Mouse (Mus musculus): ENCODE results near the gene Gpr157. TPM values are rescaled to one million over a fixed set of nuclear protein-coding genes. Genes with fewer than 3 reads are reported as not detected.
A peak's percentile ranks its signal among the peaks of the same experiment; 100 is the strongest.

Gene Gpr157
- polyA plus RNA-seq, 1 experiment from 2014 or later: 1.5 TPM

GRCm38 (mm10) chr4:150092583-150092902 lies 5.4 kb downstream of the Gpr157 start:
- DNase-seq (peak; percentile 40), ATAC-seq (ENCODE audit: insufficient read depth) (no peak)
- H3K27me3 ChIP-seq (ENCODE audit: insufficient read depth, low read length): peaks cover 5% of the 10 kb centered on the region; the same call in 1 of the 2 replicates
- no peaks in the 10 kb centered on the region for H3K9me3 ChIP-seq (ENCODE audit: low read depth, low read length)
- H3K4me3 ChIP-seq (ENCODE audit: low read depth, low read length): no peak overlapping the region
- H3K9ac ChIP-seq: no peak overlapping the region
- peaks cover 15% of the 10 kb centered on the region for H3K4me1 ChIP-seq (ENCODE audit: insufficient read depth)
- 49% methylated on average over 3 of the region's 3 CpGs for WGBS
- H3K27ac ChIP-seq (ENCODE audit: low read depth): no peak overlapping the region
- H3K4me2 ChIP-seq: no peak overlapping the region
- no peaks in the 10 kb centered on the region for H3K36me3 ChIP-seq (ENCODE audit: insufficient read depth)
- no peak; the same call in 1 of the 2 replicates for TF ChIP-seq CTCF (IDR thresholded peaks at IDR 0.05; ENCODE audit: low read depth)

- H3K27ac ChIP-seq (ENCODE audit: low read depth): peak overlapping the region; percentile 19; the same call in 1 of the 2 replicates
- H3K9ac ChIP-seq: no peak overlapping the region
- ATAC-seq (ENCODE audit: insufficient read depth): no peak; the same call in 1 of the 2 replicates
- DNase-seq: peak; percentile 37
- no peaks in the 10 kb centered on the region for H3K36me3 ChIP-seq (ENCODE audit: insufficient read depth)
- H3K27me3 ChIP-seq (ENCODE audit: insufficient read depth, low read length): no peaks in the 10 kb centered on the region; the same call in 1 of the 2 replicates
- H3K4me3 ChIP-seq (ENCODE audit: low read depth, low read length): no peak overlapping the region
- TF ChIP-seq CTCF (IDR thresholded peaks at IDR 0.05; ENCODE audit: low read depth): no peak
- 0 out of 2 replicates have a peak overlapping the region, but pooled peaks have one; percentile 21 for H3K4me2 ChIP-seq
- 35% methylated on average over 12 of the region's 12 CpGs for WGBS
- H3K9me3 ChIP-seq (ENCODE audit: low read depth, low read length): no peaks in the 10 kb centered on the region
- peaks cover 15% of the 10 kb centered on the region for H3K4me1 ChIP-seq (ENCODE audit: insufficient read depth)
These were observed 6.6 kb downstream of the Gpr157 start for GRCm38 (mm10) chr4:150093560-150094462.

DNA sequence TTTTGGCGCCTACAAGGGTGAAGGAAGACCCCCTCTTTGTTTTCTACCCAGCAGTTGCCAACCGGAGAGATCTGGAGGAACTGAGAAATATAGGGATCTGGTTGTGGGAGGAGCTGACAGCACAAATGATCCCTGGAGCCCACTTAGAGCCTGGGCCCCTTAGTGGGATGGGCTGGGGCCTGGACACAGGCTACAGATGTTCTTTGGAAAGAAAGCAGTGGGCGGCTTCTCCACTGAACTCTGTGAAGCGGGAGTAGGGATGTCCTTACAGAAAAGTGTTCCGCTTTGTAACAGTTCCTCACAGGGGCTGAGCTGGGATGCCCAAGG lies 7.3 kb downstream of the Gpr157 start:
- H3K4me3 ChIP-seq (ENCODE audit: low read depth, low read length): no peak overlapping the region
- no peak for TF ChIP-seq CTCF (IDR thresholded peaks at IDR 0.05; ENCODE audit: low read depth)
- H3K4me2 ChIP-seq: 0 out of 2 replicates have a peak overlapping the region, but pooled peaks have one; percentile 21
- DNase-seq (peak; percentile 46), ATAC-seq (ENCODE audit: insufficient read depth) (peak; percentile 26; the same call in 1 of the 2 replicates)
- no peaks in the 10 kb centered on the region for H3K9me3 ChIP-seq (ENCODE audit: low read depth, low read length)
- H3K27ac ChIP-seq (ENCODE audit: low read depth): peak overlapping the region; percentile 19; the same call in 1 of the 2 replicates
- no peaks in the 10 kb centered on the region for H3K36me3 ChIP-seq (ENCODE audit: insufficient read depth)
- H3K4me1 ChIP-seq (ENCODE audit: insufficient read depth): peaks cover 15% of the 10 kb centered on the region
- 39% methylated on average over 5 of the region's 5 CpGs for WGBS
- no peak overlapping the region for H3K9ac ChIP-seq
- H3K27me3 ChIP-seq (ENCODE audit: insufficient read depth, low read length): no peaks in the 10 kb centered on the region; the same call in 1 of the 2 replicates

- DNase-seq (no peak), ATAC-seq (ENCODE audit: insufficient read depth) (no peak)
- Histone ChIP-seq H3K27ac (ENCODE audit: low read depth) (no peak overlapping the region), H3K4me3 (ENCODE audit: low read depth, low read length) (no peak overlapping the region), H3K27me3 (ENCODE audit: insufficient read depth, low read length) (no peaks in the 10 kb centered on the region; the same call in 1 of the 2 replicates), H3K9me3 (ENCODE audit: low read depth, low read length) (no peaks in the 10 kb centered on the region), H3K4me2 (no peak overlapping the region), H3K9ac (no peak overlapping the region), H3K4me1 (ENCODE audit: insufficient read depth) (peaks cover 15% of the 10 kb centered on the region), H3K36me3 (ENCODE audit: insufficient read depth) (no peaks in the 10 kb centered on the region; the same call in 1 of the 2 replicates)
- 65% methylated on average over 7 of the region's 7 CpGs for WGBS
- no peak for TF ChIP-seq CTCF (IDR thresholded peaks at IDR 0.05; ENCODE audit: low read depth)
These were observed 9.1 kb downstream of the Gpr157 start for GRCm38 (mm10) chr4:150096309-150096708.

- 56% methylated on average over 4 of the region's 4 CpGs for WGBS
- DNase-seq (no peak), ATAC-seq (ENCODE audit: insufficient read depth) (no peak)
- Histone ChIP-seq H3K36me3 (ENCODE audit: insufficient read depth) (peaks cover 9% of the 10 kb centered on the region; the same call in 1 of the 2 replicates), H3K27me3 (ENCODE audit: insufficient read depth, low read length) (no peaks in the 10 kb centered on the region), H3K4me3 (ENCODE audit: low read depth, low read length) (no peak overlapping the region), H3K9ac (no peak overlapping the region), H3K4me2 (no peak overlapping the region), H3K9me3 (ENCODE audit: low read depth, low read length) (no peaks in the 10 kb centered on the region), H3K4me1 (ENCODE audit: insufficient read depth) (peaks cover 15% of the 10 kb centered on the region), H3K27ac (ENCODE audit: low read depth) (no peak overlapping the region)
- 0 out of 2 replicates have a peak, but pooled peaks have one; percentile 1 for TF ChIP-seq CTCF (IDR thresholded peaks at IDR 0.05; ENCODE audit: low read depth)
These were observed 10.7 kb downstream of the Gpr157 start for GRCm38 (mm10) chr4:150097847-150098246.

DNA sequence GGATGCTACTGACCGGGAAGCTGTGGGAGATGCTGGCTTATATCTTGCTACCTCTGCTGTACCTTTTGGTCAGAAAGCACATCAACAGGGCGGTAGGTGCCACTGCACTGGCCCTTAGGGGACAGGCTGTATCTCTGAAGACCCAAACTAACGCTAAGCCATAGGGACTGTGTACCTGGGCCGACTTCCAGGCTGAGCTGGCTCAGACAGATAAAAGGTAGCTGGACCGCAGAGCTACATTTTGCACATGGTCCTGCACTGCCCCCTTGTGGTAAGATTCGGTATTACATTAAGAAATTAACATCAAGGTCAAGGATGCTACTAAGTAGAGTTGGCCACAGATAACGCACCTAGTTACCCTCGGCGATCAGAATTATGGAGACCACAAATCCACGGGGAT lies 11.7 kb downstream of the Gpr157 start:
- Histone ChIP-seq H3K36me3 (ENCODE audit: insufficient read depth) (peaks cover 9% of the 10 kb centered on the region; the same call in 1 of the 2 replicates), H3K27ac (ENCODE audit: low read depth) (no peak overlapping the region), H3K9me3 (ENCODE audit: low read depth, low read length) (no peaks in the 10 kb centered on the region), H3K4me1 (ENCODE audit: insufficient read depth) (peaks cover 11% of the 10 kb centered on the region), H3K27me3 (ENCODE audit: insufficient read depth, low read length) (no peaks in the 10 kb centered on the region), H3K9ac (no peak overlapping the region), H3K4me3 (ENCODE audit: low read depth, low read length) (no peak overlapping the region), H3K4me2 (no peak overlapping the region)
- DNase-seq (peak; percentile 92), ATAC-seq (ENCODE audit: insufficient read depth) (0 out of 2 replicates have a peak, but pooled peaks have one; percentile 21)
- 17% methylated on average over 10 of the region's 10 CpGs for WGBS
- peak; percentile 99 for TF ChIP-seq CTCF (IDR thresholded peaks at IDR 0.05; ENCODE audit: low read depth)

DNA sequence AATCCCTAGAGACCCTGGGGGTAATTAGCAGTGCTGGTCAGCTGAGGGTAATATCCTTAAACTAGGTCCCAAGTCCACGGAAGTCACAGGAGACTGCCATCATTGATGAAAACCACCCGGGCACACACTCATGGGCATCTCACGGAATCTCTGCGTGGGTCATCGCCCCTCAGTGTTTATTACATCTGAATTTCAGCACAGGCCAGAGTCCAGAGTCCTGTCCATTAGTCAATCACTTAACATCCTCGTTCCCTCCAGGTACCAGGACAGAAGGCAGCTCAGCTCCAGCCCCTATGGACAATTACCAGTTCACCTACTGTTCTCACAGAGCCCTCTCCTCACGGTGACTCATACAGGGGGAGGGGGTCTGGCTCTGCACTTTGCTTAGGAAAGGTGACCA lies 15.7 kb downstream of the Gpr157 start:
- Histone ChIP-seq H3K36me3 (ENCODE audit: insufficient read depth) (peaks cover 9% of the 10 kb centered on the region; the same call in 1 of the 2 replicates), H3K9ac (no peak overlapping the region), H3K4me2 (no peak overlapping the region), H3K9me3 (ENCODE audit: low read depth, low read length) (no peaks in the 10 kb centered on the region), H3K27ac (ENCODE audit: low read depth) (no peak overlapping the region), H3K4me1 (ENCODE audit: insufficient read depth) (no peaks in the 10 kb centered on the region), H3K27me3 (ENCODE audit: insufficient read depth, low read length) (no peaks in the 10 kb centered on the region), H3K4me3 (ENCODE audit: low read depth, low read length) (no peak overlapping the region)
- DNase-seq (no peak), ATAC-seq (ENCODE audit: insufficient read depth) (no peak)
- no peak for TF ChIP-seq CTCF (IDR thresholded peaks at IDR 0.05; ENCODE audit: low read depth)
- WGBS: 85% methylated on average over 7 of the region's 7 CpGs

Data from lung, embryonic 14.5 days (tissue).